Mouse (Mus musculus) Patski (cell line): ENCODE data around the gene Tada1. TPM values are rescaled to one million over a fixed set of nuclear protein-coding genes. Genes with fewer than 3 reads are reported as not detected.

Experiments used
- ATAC-seq: fragments of 100-300 bp; one replicate; pipeline ENCODE4 v1.8.0; 2021
- CTCF ChIA-PET: fragments of 350-600 bp; sonication (Branson Sonifier 250); formaldehyde crosslinking; loops from one replicate; lab custom pipeline; 2022; ENCODE audit warnings: inconsistent platforms; lab: Charles Lee
- POLR2A ChIA-PET: fragments of 350-600 bp; sonication (Branson Sonifier 250); formaldehyde crosslinking; loops from one replicate; lab custom pipeline; 2022; ENCODE audit warnings: antibody characterized with exemption, inconsistent platforms; lab: Charles Lee
- DNase-seq: peaks from one replicate; pipeline ENCODE4 v3.0.0-alpha.2; 2011; ENCODE audit warnings: low read depth, low spot score
- H3K27me3 ChIP-seq: fragments of 371-371 bp; one replicate; pipeline ENCODE4 v1.5.1; 2021
- CTCF ChIP-seq: fragments of 100-300 bp; IDR thresholded peaks from one replicate; pipeline ENCODE4 v1.5.1; 2021
- in situ Hi-C: fragments of 300-500 bp; cut with MboI; formaldehyde crosslinking; loops from 3 replicates; pipeline ENCODE4 v1.11.1; 2018; ENCODE audit warnings: low pct_unique_long_range_greater_than_20kb, mixed read lengths
- polyA plus RNA-seq: library from polyadenylated mRNA; unstranded; gene quantifications from one replicate; pipeline ENCODE4 v1.2.3, GENCODE M21; 2021

Gene Tada1
- polyA plus RNA-seq = 34.7 TPM

DNA sequence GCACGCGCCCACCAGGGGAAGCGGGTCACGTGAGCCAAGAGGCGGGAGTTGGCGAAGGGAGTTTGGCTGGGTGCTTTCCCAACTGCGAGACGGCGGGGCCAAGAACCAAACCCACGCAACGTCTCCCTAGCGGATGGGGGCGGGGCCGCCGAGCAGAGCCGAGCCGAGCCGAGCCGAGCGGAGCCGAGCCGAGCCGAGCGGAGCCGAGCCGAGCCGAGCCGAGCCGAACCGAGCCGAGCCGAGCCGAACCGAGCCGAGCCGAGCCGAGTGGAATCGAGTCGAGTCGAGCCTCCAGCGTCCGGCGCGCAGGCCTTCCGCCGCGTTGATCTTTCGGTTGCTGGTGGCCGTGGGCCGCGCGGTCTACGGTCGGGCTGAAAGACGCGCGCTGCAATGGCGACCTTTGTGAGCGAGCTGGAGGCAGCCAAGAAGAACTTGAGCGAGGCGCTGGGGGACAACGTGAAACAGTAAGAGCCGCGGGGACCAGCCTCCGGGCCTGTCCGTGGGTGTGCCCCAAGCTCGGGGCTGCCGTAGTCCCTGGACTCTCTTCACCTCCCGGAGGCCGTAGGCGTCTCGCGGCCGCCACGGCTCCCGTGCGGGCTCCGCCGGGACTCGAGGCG is at the start of gene Tada1:
Gene Tada1 (plus strand): TSS at position 85 of the 617 bp plus-strand sequence.
- ATAC-seq (peak; percentile 91), DNase-seq (peak; percentile 33)
- POLR2A ChIA-PET = no interaction called here
- in situ Hi-C loops = no loop called here
- TF ChIP-seq CTCF = no peak
- CTCF ChIA-PET = interaction anchor here (1.0 to 2.4 kb wide), 2 partner anchors 18 to 19 kb away, joined by 3 to 9 read pairs; no protein-coding TSS in a partner anchor
- H3K27me3 ChIP-seq = no peaks in the 10 kb centered on the region

DNA sequence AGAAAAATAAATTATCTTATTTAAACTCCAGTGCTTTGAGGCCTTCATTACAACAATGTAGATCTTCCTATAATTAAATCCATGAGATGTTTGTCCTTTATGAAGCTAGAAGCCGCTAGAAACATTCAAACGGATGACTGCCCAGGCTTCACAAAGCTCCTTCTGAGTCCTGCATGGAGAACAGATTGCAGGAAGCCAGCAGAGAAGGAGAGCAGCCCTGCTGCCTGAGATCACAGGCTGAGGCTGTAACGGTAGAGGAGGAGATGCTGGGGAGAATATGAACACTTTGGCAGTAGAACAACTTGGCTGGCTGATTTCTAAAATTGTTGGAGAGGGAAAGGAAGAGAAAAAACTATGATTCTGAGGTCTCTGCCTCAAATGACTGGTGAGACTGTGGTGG is 48.1 kb upstream of the Tada1 start:
- no peak for TF ChIP-seq CTCF
- in situ Hi-C loops = no loop called here
- DNase-seq (no peak), ATAC-seq (no peak)
- CTCF ChIA-PET = no interaction called here
- peaks cover 14% of the 10 kb centered on the region for H3K27me3 ChIP-seq
- POLR2A ChIA-PET = no interaction called here

DNA sequence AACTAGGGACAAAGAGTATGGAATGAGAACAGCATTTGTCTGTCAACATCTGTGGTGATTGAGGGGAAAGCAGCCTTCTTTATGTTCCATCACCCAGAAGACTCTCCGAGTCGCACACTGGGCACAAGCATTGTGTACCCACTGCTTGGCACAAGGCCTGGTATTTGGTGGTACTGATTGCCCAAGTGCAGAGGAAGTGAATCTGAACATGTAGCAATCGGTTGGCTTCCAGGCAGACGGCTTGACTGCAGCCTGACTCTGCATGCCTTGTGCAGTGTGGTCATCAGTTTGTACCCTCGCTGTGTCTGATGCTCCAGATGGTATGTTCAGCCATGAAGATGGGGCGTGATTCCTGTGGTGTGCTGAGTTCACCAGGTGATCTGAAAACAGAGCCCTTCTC is 39.8 kb upstream of the Tada1 start:
- H3K27me3 ChIP-seq = peaks cover 31% of the 10 kb centered on the region
- CTCF ChIA-PET = no interaction called here
- POLR2A ChIA-PET = interaction anchor here (0.7 kb wide), 1 partner anchor 723 kb away, joined by 3 read pairs; no protein-coding TSS in a partner anchor
- DNase-seq (no peak), ATAC-seq (no peak)
- no peak for TF ChIP-seq CTCF
- in situ Hi-C loops = no loop called here

DNA sequence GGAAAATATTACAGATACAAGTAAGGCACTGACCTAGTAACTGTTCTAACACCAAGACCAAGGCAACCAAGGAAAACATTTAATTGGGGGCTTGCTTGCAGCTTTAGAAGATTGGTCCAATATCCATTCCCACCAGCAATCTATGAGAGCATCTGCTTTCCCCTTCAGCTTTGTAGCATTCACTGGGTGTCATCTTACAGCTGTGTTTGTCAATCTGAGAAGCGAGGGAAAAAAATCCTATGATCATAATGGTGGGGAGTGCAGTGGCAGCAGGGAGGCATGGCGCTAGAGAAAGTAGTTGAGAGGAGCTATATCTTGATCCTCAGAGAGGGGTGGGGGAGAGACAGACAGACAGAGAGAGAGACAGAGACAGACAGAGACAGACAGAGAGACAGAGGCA is 36.8 kb upstream of the Tada1 start:
- no peak for ATAC-seq
- in situ Hi-C loops = loop anchor here (10.0 kb wide), 1 partner anchor 547 kb away; no protein-coding TSS in a partner anchor
- H3K27me3 ChIP-seq = peaks cover 38% of the 10 kb centered on the region
- no peak for DNase-seq
- no peak for TF ChIP-seq CTCF
- POLR2A ChIA-PET = no interaction called here
- CTCF ChIA-PET = no interaction called here

DNA sequence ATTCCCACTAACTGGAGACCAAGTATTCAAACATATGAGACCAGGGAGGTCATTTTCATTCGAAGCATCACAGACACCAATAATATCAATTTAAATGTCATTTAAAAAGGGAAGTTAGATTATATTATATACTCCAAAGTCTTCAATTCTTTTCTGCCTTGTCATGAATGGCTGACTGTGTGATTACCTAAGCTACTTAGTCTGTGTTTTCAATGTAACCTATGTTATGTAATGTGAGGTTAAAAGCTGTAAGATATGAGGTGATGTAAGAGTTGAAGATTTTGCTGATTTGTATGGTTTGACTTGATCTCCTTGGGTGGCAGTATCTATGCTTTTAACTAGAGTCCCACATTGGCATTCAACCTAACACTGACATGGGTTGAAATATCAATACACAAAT is 36.4 kb upstream of the Tada1 start:
- no peak for TF ChIP-seq CTCF
- ChIA-PET CTCF (no interaction called here), POLR2A (no interaction called here)
- no peak for ATAC-seq
- H3K27me3 ChIP-seq = peaks cover 37% of the 10 kb centered on the region
- DNase-seq = no peak
- in situ Hi-C loops = loop anchor here (10.0 kb wide), 1 partner anchor 548 kb away; no protein-coding TSS in a partner anchor

DNA sequence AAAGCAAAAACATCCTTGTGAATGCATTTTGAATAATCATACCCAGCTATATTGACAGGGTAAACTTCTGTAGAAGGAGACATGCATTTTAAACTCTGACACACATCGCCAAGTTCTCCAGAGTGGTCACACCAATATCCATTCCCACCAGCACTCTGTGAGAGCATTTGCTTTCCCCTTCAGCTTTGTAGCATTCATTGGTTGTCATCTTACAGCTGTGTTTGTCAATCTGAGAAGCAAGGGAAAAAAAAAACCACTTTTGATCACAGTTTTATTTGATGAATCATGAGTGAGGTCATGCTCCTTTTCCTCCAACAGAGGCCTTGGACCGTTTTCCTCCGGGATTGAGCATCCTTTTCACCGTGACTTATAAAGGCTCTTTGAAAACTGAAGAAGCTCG is 35.3 kb upstream of the Tada1 start:
- peaks cover 31% of the 10 kb centered on the region for H3K27me3 ChIP-seq
- POLR2A ChIA-PET = no interaction called here
- ATAC-seq = no peak
- TF ChIP-seq CTCF = no peak
- DNase-seq = no peak
- in situ Hi-C loops = loop anchor here (10.0 kb wide), 1 partner anchor 549 kb away; no protein-coding TSS in a partner anchor
- CTCF ChIA-PET = no interaction called here

DNA sequence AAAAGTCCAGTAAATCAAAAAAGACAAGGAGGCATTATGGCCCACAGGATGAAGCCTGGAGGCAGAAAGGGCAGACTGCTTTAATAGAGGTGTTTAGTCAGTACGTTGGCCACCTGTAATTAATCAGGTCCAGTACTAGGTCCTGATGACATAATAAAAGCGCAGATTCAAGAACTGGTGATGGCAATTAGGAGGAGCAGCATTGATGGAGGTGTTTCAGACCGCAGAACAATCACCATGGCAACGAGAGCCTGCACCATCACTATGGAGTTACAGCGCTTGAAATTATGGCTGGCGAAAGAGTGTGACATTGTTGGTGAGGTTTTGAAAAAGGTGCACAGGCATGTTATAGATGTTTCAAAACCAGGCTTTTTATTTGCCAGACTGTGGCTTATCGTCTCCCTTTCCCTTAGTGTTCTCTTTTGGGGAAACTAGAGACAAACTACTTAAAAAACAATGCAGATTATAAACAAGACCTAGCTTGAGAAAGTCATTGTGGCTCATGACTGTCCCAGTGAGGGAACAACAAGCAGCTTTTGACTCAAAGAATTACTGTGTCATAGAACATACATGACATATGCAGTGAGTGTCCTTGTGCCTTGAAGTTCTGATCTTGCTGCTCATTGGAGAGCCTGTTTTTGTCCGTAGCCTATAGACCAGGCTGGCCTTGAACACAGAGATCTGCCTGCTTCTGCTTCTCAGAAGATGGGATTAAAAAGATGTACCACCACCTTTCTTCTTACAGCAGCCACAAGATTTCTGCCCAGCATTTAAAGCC is 34.4 kb upstream of the Tada1 start:
- H3K27me3 ChIP-seq = peaks cover 31% of the 10 kb centered on the region
- ATAC-seq = no peak
- no peak for TF ChIP-seq CTCF
- in situ Hi-C loops = loop anchor here (10.0 kb wide), 1 partner anchor 550 kb away; no protein-coding TSS in a partner anchor
- DNase-seq = no peak
- CTCF ChIA-PET = no interaction called here
- POLR2A ChIA-PET = no interaction called here

DNA sequence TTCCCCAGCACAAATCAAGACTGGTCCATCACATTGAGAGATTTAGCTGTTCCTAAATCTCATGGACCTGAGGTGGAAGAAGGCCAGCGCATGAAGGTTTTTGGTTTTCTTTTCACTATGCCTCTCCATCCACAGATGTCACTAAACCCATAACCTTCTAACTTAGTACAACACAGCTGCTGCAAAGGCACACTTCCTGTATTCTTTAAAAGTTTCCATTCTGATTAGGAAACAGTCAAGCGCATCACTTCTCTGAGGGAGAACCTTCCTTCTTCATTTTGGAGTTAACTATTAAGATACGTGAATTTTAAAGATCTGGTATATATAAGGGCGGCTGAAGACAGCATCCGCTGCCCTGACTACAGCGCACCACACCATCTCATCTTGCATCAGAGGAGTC is 33.3 kb upstream of the Tada1 start:
- ATAC-seq (no peak), DNase-seq (no peak)
- POLR2A ChIA-PET = no interaction called here
- in situ Hi-C loops = loop anchor here (10.0 kb wide), 1 partner anchor 551 kb away; no protein-coding TSS in a partner anchor
- TF ChIP-seq CTCF = no peak
- H3K27me3 ChIP-seq = peaks cover 31% of the 10 kb centered on the region
- CTCF ChIA-PET = no interaction called here

DNA sequence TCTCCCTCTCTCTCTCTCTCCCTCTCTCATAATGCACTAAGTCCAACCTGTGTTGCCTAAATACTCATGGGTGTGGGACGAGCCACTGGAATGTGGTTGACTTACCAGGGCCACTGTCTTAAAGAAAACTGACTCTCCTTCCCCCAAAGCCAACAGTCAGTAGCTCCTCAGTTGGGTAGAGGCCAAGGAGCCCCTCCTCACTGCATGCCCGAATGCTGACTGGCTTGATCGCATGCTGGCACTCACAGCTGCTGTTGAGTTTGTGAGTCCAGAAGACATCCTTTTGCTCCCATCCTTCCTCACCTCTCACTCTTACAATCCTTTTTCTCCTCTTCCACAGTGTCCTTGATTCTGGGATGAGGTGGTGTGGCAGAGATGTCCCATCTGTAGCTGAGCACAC is 32.0 kb upstream of the Tada1 start:
- ATAC-seq = no peak
- peaks cover 28% of the 10 kb centered on the region for H3K27me3 ChIP-seq
- ChIA-PET CTCF (no interaction called here), POLR2A (no interaction called here)
- no peak for TF ChIP-seq CTCF
- in situ Hi-C loops = loop anchor here (10.0 kb wide), 1 partner anchor 552 kb away; no protein-coding TSS in a partner anchor
- DNase-seq = no peak

DNA sequence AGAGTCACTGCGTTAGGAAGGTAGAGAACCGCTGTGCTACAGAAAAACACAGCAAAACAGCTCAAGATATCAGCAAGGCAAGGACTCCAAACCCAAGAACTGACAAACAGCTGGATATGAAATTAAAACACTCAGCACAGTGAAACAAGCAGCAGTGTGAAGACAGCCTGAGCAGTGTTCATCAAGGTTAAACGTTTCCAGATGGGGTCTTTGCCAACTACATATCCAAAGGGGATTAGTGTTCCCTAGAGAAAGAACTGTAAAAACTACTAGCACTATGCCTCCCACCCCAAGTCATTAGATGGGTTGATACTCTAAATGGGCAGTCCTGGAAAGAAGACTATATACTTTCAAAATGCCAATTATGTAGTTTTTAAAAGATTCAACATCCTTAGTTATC is 29.6 kb upstream of the Tada1 start:
- H3K27me3 ChIP-seq = peaks cover 17% of the 10 kb centered on the region
- no peak for TF ChIP-seq CTCF
- in situ Hi-C loops = loop anchor here (10.0 kb wide), 1 partner anchor 555 kb away; no protein-coding TSS in a partner anchor
- CTCF ChIA-PET = interaction anchor here (1.3 kb wide), 1 partner anchor 11 kb away, joined by 5 read pairs; no protein-coding TSS in a partner anchor
- DNase-seq = no peak
- POLR2A ChIA-PET = interaction anchor here (0.6 kb wide), 1 partner anchor 12 kb away, joined by 3 read pairs; no protein-coding TSS in a partner anchor
- ATAC-seq = no peak

DNA sequence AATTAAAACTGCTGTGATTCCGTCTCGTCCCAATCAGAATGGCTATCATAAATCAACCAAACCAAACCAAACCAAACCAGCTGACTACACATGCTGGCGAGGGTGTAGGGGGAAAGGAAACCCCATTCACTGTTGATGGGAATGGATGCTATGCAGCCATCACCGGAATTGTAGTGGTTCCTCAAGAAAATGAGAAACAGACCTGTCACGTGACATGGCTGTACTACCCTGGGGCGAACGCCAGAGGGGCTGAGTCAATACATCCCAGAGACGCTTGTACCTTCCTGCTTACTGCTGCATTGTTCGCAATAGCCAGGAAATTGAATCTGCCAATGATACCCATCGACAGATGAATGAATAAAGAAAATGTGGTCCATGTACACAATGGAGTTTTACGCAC is 29.1 kb upstream of the Tada1 start:
- CTCF ChIA-PET = no interaction called here
- in situ Hi-C loops = loop anchor here (10.0 kb wide), 1 partner anchor 555 kb away; no protein-coding TSS in a partner anchor
- POLR2A ChIA-PET = no interaction called here
- no peak for DNase-seq
- H3K27me3 ChIP-seq = peaks cover 13% of the 10 kb centered on the region
- TF ChIP-seq CTCF = no peak
- no peak for ATAC-seq
